Mouse (Mus musculus): ENCODE measurements around the gene Btbd35f3. TPM values are rescaled to one million over a fixed set of nuclear protein-coding genes. Genes with fewer than 3 reads are reported as not detected.
"Not testable (repeated sequence)": the region's sequence is repeated elsewhere in the genome, so short reads cannot be mapped to it uniquely, and the experiment has no call there.

Gene Btbd35f3
- polyA plus RNA-seq (2014; fragmentation: Nextera tagmentation; extraction: Ambion mirVana), result not detected in 2 replicates

DNA sequence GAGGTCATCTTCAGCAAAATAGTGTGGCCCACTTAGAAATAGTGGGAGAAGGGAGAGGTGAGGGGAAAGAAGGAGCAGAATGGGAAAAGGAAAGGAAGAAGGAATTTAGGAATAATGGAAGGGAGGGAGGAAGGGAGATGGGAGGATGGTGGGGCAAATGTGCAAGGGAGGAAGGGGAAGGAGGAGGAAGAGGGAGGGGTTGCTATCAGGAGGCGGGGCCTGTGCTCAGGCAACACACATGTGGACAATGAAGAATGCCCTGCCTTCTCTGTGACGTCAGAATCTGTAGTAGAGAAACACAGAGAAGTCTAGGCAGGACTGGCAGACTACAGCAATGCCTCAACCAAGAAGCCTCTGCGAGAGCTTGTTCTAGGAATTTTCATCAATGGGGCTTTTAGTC, at the start of gene Btbd35f3:
Gene Btbd35f3, plus strand, starts transcription at position 301 of the 400 bp plus-strand sequence.
- H3K9ac ChIP-seq (replicated peaks; ENCODE audit: low read depth, low read length); H3K27me3 ChIP-seq (ENCODE audit: control insufficient read depth, insufficient read depth, low read length); H3K4me2 ChIP-seq (replicated peaks; ENCODE audit: low read depth, low read length); H3K4me3 ChIP-seq (ENCODE audit: low read depth, low read length); H3K4me1 ChIP-seq (ENCODE audit: control insufficient read depth, insufficient read depth, low read length); H3K36me3 ChIP-seq (ENCODE audit: control insufficient read depth, insufficient read depth, low read length); H3K27ac ChIP-seq (ENCODE audit: low read length); H3K9me3 ChIP-seq (ENCODE audit: control insufficient read depth, low read depth, low read length); ATAC-seq (ENCODE audit: insufficient number of reproducible peaks, insufficient read depth, low FRiP score, low read depth): not testable (repeated sequence)
- no CpG with 5 or more reads among the region's 3 CpGs for WGBS

Other genes with a start within 250 kb of the Btbd35f3 start
- not detected in 2 replicates for gene Btbd35f16, start 80.7 kb upstream of the Btbd35f3 start, polyA plus RNA-seq (2014; fragmentation: Nextera tagmentation; extraction: Ambion mirVana)
- not detected in 2 replicates for gene Btbd35f28, start 158.9 kb downstream of the Btbd35f3 start, polyA plus RNA-seq (2014; fragmentation: Nextera tagmentation; extraction: Ambion mirVana)

Data from stomach, embryonic 14.5 days (tissue).